Mouse (Mus musculus) small intestine, adult 2 months (tissue): ENCODE data around the gene Nkpd1.

Source experiments
- CTCF ChIP-seq: fragments of 200-500 bp; IDR thresholded peaks from 2 replicates; pipeline ENCODE4 v1.5.1; 2012; ENCODE audit warnings: low read depth, mild to moderate bottlenecking, control low read depth, inconsistent platforms, low read length, moderate library complexity, mixed read lengths; ENCODE audit not compliant: insufficient replicate concordance, insufficient read length; ENCODE audit errors: extremely low read depth
- POLR2A ChIP-seq: fragments of 200-500 bp; IDR thresholded peaks from 2 replicates; pipeline ENCODE4 v1.6.1; 2012; ENCODE audit warnings: low read depth, mild to moderate bottlenecking, control low read depth, inconsistent platforms, low read length, moderate library complexity

- TF ChIP-seq CTCF = peak; percentile 43; the same call in 1 of the 2 replicates
- TF ChIP-seq POLR2A = no peak
Observed at GRCm38 (mm10) chr7:19531077-19531476, 13.4 kb downstream of the Nkpd1 start.
